Mouse (Mus musculus): ENCODE measurements around the gene Dlx6. TPM values are rescaled to one million over a fixed set of nuclear protein-coding genes. Genes with fewer than 3 reads are reported as not detected.

The Dlx6 gene
- not detected in 2 replicates for total RNA-seq (2015)
- total RNA-seq (2017): not detected in 2 replicates

DNA sequence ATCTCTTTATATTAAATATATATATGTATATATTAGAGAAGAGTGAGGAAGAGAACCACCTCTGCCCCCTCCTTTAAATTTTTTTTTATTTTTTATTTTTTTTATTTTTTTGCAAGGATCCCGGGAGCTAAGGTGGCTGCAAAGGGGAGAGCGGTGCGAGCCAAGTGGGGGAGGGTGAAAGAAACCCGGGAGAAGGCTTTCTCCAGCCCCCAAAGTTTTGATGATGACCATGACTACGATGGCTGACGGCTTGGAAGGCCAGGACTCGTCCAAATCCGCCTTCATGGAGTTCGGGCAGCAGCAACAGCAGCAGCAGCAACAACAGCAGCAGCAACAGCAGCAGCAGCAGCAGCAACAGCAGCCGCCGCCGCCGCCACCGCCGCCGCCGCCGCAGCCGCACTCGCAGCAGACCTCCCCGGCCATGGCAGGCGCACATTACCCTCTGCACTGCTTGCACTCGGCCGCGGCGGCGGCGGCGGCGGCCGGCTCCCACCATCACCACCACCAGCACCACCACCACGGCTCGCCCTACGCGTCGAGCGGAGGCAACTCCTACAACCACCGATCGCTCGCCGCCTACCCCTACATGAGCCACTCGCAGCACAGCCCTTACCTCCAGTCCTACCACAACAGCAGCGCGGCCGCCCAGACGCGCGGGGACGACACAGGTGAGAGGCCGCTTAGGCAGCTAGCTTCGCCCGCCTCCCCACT is at the start of gene Dlx6:
Dlx6 (plus strand) TSS at position 175 of the 711 bp plus-strand sequence.
- peak; percentile 47 for ATAC-seq (replicated peaks; ENCODE audit: poor library complexity)

DNA sequence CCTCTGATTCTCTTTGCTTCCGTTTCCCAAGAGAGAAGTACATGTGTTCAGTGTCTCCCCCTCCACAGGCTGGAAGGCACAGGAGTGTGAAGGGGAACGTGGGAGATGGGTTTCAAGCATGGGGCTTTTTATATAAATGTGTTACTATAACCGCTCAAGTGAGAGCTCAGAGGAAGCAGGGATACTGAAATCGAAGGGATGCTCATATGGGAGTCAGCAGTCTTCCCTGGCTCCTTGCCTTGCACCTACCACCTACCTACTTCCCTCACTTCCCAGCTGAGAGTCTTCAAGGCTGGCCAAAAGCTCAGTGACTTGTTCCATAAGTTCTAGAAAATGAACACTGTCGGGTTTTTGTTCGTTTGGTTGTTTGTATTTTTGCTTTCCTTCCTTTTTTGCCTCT is 46.3 kb upstream of the Dlx6 start:
- ATAC-seq (replicated peaks; ENCODE audit: poor library complexity): no peak

DNA sequence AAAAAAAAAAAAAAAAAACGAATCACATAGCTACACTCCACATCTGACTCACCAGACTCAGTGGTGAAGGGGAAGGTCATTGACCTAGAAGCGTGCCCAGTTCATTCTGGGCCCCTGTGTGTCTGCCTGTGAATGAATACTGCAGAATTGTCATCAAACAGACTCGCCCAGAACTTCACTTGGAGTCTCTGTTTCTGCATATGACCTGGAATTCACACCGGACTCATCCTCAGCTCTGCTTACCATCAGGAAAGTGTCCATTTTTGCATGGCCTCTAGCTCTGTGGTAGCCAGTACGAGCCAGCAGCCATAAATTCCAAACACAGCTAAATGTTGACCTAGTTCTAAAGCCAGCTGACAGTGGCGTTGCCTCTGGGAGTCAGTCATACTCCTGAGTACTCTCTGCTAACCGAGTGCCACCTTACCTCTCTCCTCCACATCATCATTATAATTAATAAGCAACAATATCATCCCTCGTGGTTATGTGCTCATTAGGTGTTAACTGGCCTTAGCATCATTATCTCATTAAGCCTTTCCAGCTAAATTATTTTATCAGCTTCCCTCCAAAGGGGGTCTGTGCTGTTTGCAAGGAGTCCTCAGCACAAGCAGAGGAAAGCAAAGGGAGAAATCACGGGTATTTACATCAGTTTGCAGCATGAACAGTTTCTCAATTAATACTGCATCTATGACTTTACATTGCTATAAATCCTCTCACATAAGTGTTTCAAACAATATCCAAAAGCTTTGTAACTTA is 44.9 kb upstream of the Dlx6 start:
- ATAC-seq (replicated peaks; ENCODE audit: poor library complexity): no peak

DNA sequence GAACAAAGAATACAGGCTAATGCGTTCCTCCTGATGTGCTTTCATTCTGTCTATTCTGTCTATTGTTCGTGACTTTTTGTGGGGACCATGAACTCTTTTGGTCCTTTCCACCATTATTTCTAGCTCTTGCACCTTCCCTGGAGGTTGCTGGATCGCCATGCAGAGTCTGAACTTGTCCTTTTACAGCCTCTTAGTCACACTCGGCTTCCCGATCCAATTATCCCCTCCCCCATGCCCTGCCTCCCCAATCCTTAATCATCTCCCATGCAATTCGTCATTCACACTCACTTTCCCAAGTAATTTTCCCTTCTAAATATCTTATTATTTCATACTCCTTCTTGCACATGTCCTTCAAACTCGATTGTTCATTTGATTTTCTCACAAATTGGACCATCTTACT is 44.0 kb upstream of the Dlx6 start:
- ATAC-seq (replicated peaks; ENCODE audit: poor library complexity): no peak

DNA sequence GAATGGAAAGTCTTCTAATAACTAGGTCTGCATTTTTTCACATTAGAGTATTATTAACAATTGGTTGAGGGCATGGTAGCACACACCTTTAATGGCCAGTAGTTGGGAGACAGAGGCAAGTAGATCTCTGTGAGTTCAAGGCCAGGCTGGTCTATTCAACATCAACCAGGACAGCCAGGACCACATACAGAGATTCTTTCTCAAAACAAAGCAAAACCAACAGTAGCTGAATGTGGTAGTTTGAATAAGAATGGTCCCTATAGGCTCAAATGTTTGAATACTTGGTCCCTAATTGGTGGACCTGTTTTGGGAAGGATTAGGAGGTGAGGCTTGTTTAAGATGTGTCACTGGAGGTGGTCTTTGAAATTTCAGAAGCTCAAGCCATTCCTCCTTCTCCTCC is 37.8 kb upstream of the Dlx6 start:
- ATAC-seq (replicated peaks; ENCODE audit: poor library complexity): no peak

DNA sequence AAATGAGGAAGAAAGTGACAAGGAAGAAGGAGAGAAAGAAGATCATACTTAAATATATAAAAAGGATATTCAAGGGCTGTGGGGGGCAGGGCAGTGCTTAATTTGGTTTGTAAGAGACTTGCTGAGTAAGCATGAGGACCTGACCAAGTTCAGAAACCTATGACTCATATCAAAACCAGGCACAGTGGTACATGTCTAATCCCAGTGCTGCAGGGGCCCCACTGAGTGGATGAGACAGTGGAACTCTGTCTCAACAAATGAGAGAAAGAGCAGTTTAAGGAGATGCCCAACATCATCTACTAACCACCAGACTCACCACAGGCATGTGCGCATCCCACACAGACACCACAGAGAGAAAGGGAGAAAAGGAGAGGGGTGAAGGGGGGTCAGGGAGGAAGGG is 36.3 kb upstream of the Dlx6 start:
- no peak for ATAC-seq (replicated peaks; ENCODE audit: poor library complexity)

DNA sequence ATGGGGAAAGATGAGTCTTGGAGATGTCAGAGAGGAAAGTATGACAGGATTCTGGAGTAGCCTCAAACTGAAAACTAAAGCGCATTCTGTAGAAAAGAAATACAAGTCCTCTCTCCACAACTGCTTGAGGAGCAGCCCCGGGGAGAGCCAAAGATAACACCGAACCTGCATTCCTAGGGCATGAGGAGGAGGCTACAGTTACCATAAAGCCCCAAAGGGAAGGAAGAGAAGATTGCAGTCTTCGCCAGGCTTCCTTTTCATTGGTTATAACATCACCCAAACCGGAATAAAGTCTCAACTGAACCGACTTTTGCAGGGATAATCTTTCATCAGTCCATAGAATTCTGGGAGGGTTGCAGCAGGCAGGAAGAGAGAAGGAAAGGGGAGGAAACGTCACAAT is 32.7 kb upstream of the Dlx6 start:
- no peak for ATAC-seq (replicated peaks; ENCODE audit: poor library complexity)

DNA sequence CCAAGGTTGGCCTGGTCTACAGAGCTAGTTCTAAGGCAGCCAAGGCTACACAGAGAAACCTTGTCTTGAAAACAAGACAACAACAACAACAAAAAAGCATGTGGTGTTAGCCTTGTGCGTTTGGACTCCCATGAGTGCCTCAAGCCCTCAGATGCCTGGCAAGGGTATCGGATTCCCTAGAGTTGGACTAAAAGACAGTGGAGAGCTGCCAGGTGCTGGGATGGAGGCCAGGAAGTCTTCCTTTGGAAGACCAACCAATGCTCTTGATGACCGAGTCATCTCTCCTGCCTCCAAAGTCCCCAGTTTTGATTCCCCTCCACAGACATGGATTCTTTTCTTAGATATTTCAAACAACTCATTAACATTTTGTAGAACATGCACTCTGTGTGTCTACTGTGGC is 29.8 kb upstream of the Dlx6 start:
- ATAC-seq (replicated peaks; ENCODE audit: poor library complexity): no peak

DNA sequence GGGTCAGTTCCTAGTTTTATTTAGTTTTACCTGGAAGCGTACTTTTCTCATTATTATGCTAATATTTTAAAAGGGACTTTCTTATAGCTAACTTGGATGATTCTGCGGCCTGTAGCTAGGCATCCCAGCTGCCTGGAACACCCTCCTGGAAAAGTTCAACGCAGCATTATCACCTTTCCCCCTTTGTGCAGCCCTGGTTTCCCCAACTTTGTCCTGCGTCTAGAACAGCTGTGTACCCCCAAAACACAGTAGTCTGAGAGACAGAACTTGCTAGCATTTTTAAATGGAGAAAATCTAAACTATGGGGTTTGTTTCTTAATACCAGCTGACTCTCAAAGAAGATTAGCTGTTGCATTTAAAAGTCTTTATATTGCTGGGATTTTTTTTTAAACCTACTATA is 14.6 kb upstream of the Dlx6 start:
- no peak for ATAC-seq (replicated peaks; ENCODE audit: poor library complexity)

DNA sequence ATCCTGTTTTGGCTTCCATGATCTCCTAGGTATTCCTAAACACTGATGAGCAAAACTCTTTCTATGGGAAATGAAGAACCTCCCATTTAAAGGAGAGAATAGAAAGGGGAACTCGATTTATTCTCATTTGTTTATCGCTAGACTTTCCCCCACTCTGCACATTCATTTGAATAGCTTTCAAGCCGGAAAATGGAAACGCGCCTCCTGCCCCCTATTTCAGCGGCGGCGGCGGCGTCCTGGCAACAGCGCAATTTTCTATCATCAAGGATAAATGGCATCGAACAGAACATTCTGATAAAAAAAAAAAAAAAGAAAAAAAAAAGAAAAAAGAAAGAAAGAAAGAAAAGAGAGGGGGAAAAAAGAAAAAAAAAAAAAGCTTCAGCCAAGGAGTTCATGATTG is 13.4 kb upstream of the Dlx6 start:
- no peak for ATAC-seq (replicated peaks; ENCODE audit: poor library complexity)

DNA sequence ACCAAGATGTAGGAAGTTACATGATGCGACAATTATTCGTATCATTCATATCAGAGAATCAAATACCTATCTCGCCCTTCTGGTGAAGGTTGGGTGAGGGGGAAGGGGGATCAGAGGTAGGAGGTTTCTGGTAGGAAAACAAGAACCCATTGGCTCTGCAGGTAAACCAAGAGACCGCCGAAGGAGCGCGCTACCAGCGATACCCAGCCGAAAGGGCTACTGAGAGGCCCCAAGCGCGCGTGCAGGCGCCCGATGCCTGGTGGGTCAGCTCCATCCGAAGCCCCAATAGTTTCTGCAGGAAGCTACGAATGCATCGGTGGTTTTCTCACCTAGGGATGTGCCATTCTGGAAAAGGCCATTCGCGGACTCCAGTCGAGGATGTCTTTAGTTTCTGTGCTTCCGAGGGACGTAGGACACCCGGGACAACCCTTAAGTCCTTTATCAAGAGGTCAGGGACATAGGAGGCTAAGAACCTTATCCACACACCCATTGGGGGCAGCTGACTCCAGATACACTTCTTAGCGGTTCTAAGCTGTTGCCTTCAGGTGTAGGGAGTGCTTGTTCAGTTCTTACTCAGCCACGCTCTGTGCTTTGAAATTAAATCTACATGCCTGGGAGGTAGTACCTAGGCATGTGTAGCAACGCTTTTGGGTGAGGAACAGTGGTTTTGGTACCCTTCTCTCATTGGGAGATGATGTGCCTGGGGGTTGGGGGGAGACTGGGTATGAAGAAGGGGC is 12.6 kb upstream of the Dlx6 start:
- ATAC-seq (replicated peaks; ENCODE audit: poor library complexity): no peak

DNA sequence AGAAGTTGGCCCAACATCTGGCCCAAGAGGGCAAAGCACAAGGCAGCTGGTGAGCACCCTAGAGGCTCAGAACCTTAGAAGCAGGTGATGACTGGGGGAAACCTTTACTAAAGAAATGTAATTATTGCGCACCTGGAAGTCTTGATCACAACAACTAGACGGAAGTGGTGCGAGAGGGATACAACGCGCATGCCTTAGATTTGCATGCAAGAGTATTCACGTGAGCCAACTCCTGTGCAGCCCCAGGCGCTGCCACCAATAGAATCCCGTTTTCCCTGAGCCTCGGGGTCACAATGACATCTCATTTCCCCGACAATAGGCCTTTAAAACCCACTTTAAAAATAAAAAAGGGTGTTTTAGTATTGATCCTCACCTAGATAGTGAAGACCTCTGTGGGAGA is 12.0 kb upstream of the Dlx6 start:
- no peak for ATAC-seq (replicated peaks; ENCODE audit: poor library complexity)

DNA sequence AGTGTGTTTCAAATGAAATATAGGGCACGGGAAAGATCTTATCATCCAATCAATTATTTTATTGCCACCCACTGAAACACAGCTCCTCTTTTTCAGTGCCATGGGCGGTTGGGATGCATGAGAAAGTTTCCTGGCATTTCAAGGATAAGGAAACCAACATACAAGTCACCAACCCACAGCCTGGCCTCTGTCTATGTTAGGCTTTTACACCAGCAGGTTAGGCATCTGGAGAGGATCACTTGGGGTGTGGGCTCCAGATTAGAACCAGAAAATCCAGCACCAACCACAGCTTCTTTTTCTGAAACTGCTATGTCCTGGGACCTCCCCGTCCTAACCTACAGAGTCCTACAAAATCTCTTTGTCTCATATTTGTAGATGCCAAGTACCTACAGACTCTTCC is 10.2 kb upstream of the Dlx6 start:
- no peak for ATAC-seq (replicated peaks; ENCODE audit: poor library complexity)

DNA sequence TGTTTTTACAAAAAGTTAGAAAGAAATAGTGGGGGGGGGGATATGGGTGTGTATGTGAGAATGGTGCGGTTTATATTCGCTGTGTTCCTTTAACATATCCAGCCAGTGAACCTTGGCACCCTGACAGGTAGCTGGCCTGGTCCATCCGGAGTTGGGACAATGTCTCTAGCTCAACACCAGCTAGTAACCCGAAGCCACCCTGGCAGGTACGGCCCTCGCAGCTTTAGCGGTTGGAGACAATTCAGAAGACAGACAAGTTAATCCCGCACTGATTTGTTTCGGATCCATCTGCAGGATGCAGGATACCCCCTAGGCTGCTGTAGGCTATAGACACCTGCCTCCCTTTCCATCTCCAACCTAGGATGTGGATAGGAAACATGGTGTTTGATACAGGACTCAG is 9.0 kb upstream of the Dlx6 start:
- ATAC-seq (replicated peaks; ENCODE audit: poor library complexity): no peak

DNA sequence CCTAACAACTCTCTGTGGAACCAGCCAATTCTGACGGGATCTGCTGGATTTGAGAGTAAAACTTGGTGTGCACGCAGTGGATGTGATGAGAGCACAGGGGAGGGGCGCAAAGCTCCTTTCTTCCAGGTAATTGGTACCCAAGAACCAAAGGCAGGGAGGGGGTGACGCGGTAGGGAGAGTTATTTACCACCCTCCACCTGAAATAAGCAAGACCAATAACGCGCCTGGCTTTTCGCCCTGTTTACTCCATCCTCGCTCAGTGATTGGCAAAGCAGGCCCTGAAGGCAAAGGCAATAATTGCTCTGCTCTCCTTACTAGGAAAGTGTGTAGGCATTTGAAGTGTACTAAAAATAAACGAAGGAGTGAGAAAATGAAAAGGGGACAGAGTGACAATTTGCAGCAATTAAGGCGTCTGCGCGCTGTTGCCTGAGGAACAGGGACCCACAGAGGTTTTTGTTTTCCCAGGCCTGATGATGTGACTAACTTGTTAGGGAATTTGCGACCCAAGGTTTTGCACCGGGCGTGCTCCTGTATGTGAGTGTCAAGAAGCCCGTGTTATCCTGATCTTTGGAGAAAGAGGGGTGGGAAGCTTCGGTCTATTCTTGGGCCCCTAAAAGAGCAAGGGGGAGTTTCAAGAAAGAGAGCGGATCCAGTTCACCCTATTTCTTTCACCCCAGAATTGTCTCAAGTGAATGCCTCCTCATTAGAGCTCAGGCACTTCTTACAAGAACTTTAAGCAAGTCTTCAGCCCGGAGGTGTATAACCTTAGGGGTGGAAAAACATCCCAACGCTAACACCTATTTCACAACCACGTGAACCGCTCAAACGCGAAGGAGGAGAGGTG is 8.0 kb upstream of the Dlx6 start:
- no peak for ATAC-seq (replicated peaks; ENCODE audit: poor library complexity)

DNA sequence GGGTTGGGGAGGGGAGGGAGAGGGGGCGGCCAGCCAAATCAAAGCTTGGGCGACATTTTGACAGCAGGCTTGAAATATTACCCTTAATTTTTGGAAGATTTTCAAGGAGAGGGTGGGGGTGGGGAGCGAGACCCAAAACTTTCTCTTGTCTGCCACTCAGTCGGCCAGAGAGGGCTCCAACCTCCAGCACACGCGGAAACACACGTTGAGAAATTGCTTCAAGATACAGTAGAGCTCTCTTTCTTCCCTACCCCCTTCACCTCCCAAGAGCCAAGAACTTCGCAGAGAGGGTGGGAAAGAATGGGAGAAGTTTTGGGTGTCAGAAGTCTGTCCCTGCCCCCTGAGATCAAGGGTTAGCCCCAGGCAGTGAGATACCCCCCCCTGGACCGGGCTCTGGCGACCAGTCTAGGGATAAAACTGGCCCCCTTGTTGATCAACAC is 7.4 kb upstream of the Dlx6 start:
- ATAC-seq (replicated peaks; ENCODE audit: poor library complexity): no peak

DNA sequence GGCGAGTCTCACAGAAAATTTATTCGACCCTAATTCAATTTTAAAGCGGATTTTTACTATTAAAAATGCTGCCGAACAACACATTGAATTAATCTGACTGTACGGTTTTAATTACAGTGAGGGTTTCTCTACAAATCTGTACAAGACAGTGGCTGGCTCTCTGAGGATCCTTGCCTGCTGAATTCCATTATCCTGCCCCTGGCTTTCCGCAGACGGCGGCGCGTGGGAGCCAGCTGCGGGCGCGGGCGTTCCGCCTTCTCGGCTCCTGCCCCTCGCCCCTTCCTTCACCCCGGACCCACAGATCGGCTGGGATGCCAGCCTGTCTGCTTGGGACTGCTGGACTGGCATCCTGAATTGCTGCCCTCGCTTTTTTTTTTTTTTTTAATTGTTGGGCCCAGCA is 6.8 kb upstream of the Dlx6 start:
- ATAC-seq (replicated peaks; ENCODE audit: poor library complexity): no peak

DNA sequence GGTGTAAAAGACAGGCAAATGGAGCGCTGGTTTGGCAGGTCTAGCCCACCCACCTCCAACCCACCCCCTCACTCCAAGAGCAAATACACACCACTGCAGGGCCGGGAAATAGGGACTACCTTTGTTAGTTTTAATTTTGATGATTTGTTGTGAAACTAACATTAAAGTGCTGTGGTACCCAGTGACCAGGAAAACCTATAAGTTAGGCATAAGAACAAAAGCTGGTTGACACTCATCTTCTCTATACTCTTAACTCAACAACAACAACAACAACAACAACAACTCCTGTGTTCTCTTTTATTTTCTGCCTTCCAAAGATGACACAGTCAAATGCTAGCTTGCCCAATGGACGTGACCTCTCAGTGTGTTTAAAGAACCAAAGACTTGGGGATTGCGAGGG is 6.3 kb upstream of the Dlx6 start:
- ATAC-seq (replicated peaks; ENCODE audit: poor library complexity): no peak

DNA sequence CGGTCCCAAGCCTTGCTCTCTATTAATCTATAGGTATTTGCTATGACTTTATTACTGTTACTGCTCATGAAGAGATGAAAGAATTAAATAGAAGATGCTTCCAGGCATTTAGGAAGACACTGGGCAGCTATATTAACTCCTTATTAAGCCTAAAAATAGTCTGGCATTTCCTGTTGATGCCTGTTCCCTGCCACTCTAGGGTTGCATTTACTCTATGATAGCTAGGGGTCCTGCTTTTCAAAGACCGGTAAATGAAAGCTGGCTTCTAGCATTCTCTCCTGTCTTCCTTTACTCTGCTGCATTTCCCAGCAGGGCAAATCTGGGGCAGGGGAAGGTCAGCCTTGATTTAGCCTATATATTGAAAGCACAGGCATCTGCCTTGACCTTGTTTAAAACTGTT is 5.4 kb upstream of the Dlx6 start:
- ATAC-seq (replicated peaks; ENCODE audit: poor library complexity): no peak

DNA sequence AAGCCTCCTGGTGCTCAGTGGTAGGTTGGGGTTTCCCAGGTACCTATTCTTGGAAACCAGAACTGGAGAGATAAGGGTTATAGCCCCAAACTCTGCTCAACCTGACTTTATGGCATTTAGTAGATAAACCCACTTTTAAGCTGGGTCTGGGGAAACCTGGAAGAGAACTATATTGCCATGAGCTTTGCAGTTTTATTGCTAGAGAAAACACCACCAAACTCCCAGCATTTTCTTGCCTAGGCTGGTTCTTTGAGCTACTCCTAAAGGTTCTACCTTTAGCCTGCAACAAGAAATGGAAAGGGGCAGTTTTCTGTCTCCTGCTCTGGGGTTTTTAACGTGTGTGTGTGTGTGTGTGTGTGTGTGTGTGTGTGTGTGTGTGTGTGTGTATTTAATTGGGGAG is 4.6 kb upstream of the Dlx6 start:
- no peak for ATAC-seq (replicated peaks; ENCODE audit: poor library complexity)
